Mouse (Mus musculus): ENCODE data around the gene Gna14. TPM values are rescaled to one million over a fixed set of nuclear protein-coding genes. Genes with fewer than 3 reads are reported as not detected.

Gene Gna14
- polyA plus RNA-seq, 1 experiment from 2014 or later = 1.3 TPM

DNA sequence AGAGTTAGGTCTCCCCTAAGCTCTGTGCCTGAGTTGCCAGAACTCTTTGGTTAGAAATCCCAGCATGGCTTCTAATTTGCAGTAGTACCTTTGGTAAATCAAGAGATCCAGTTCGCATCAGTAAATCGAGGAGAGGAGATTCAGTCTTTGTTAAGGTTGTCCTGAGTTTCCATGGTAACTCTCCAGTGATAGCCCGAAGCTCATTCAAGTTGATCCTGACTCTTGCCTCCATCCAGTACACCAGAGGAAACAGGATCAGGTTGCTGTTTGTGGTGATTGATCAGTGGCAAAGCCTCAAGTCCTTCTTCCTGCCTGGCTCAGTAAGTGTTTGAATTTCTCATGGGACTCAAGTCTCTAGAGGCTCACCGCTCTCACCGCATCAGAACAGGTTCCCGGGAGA lies 24.7 kb downstream of the Gna14 start:
- Histone ChIP-seq H3K9me3 (no peaks in the 10 kb centered on the region), H3K4me3 (no peak overlapping the region), H3K36me3 (no peaks in the 10 kb centered on the region), H3K27ac (replicated peaks) (no peak overlapping the region), H3K27me3 (no peaks in the 10 kb centered on the region), H3K9ac (replicated peaks) (no peak overlapping the region), H3K4me2 (replicated peaks) (no peak overlapping the region), H3K4me1 (no peaks in the 10 kb centered on the region)
- ATAC-seq (replicated peaks) = no peak
- WGBS = 51% methylated on average over 6 of the region's 6 CpGs

DNA sequence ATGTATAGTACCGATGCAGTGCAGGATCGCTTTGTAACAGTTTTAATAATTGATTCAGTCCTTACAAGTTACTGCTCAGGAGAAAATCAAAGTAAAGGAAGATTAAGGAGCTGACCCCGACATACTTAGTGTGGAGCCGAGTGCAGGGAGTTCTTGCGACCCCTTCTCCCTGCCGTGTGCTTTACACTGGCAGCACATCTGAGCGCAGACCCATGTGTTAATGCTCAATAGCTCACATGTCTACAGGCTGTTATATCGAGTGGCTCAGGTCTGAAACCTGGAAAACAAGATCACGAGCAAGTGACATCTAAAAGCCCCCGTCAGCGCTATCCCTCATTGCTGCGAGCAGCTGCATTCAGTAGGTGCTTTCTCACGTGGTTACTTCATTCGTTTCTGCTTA lies 25.3 kb downstream of the Gna14 start:
- H3K4me1 ChIP-seq = no peaks in the 10 kb centered on the region
- H3K27me3 ChIP-seq = no peaks in the 10 kb centered on the region
- no peak for ATAC-seq (replicated peaks)
- no peak overlapping the region for H3K27ac ChIP-seq (replicated peaks)
- no peaks in the 10 kb centered on the region for H3K9me3 ChIP-seq
- H3K9ac ChIP-seq (replicated peaks) = no peak overlapping the region
- WGBS = 88% methylated on average over 14 of the region's 14 CpGs
- no peak overlapping the region for H3K4me3 ChIP-seq
- H3K36me3 ChIP-seq = no peaks in the 10 kb centered on the region
- H3K4me2 ChIP-seq (replicated peaks) = no peak overlapping the region

DNA sequence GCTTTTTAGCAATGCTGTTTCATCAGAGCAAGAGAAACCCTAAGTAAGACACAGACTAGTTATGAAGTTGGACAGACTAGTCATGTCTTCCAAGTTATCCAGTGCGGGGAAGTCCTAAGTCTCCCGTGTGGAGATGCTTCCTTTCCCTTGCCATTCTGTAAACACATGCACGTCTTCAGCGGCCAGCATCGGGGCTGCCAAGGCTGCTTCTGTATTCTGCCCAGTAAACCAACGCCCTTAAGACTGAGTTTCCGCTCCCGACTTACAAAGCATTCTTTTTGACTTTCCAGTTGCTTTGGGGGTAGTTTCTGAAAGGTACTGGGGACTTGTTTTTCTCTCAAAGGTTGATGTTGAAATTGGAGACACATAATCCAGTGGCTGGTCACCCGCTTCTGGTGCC lies 26.9 kb downstream of the Gna14 start:
- 88% methylated on average over 9 of the region's 9 CpGs for WGBS
- no peak overlapping the region for H3K9ac ChIP-seq (replicated peaks)
- no peaks in the 10 kb centered on the region for H3K4me1 ChIP-seq
- no peak overlapping the region for H3K27ac ChIP-seq (replicated peaks)
- H3K27me3 ChIP-seq = no peaks in the 10 kb centered on the region
- H3K4me3 ChIP-seq = no peak overlapping the region
- no peak overlapping the region for H3K4me2 ChIP-seq (replicated peaks)
- no peaks in the 10 kb centered on the region for H3K9me3 ChIP-seq
- no peaks in the 10 kb centered on the region for H3K36me3 ChIP-seq
- no peak for ATAC-seq (replicated peaks)

DNA sequence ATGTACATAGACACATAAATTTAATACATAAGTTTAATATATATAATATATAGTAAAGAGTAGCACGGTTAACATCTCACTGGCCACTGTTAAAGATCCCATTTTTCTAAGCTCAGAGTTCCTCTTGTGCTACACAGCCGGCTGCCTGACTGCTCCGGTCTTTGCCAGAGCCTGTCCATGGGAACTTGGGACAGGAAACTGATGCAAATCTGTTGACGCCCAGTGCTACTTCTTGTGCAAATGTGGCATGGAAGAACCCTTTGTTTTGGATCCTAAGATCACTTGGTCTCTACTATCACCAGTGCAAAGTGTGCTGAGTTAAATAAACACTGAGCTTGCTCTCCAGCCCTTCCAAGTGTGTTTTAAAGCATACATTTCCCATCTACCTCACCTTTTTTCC lies 29.2 kb downstream of the Gna14 start:
- Histone ChIP-seq H3K27ac (replicated peaks) (no peak overlapping the region), H3K4me3 (no peak overlapping the region), H3K9me3 (no peaks in the 10 kb centered on the region), H3K27me3 (no peaks in the 10 kb centered on the region), H3K4me2 (replicated peaks) (no peak overlapping the region), H3K4me1 (no peaks in the 10 kb centered on the region), H3K9ac (replicated peaks) (no peak overlapping the region), H3K36me3 (no peaks in the 10 kb centered on the region)
- 77% methylated on average over 4 of the region's 4 CpGs for WGBS
- ATAC-seq (replicated peaks) = no peak

DNA sequence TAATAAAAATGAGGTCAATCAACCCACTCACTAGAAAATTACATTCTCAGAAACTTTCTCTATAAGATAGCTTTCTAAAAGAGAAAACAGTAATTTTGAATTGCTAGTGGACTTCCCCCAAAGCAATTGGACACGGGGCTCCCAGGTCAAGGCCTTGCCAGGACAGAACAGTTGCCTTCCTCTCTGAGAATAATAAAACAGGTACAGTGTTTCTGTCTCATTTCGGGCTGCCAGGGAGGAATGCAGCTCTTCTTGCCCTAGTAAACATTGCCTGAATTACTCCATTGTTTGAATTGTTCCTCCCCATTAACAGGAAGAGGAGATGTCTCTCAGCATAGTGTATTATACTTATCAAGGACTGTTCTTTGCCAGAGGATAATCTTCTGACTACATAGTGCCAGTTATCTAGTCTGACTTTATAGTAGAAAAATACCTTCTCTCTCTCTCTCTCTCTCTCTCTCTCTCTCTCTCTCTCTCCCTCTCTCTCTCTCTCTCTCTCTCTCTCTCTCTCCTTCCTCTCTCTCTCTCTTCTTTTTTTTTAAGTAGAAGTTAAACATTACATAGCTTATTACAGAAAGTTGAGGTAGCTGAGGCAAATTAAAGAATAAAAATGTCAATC lies 33.3 kb downstream of the Gna14 start:
- Histone ChIP-seq H3K4me2 (replicated peaks) (no peak overlapping the region), H3K27ac (replicated peaks) (no peak overlapping the region), H3K4me3 (no peak overlapping the region), H3K4me1 (no peaks in the 10 kb centered on the region), H3K36me3 (no peaks in the 10 kb centered on the region), H3K27me3 (no peaks in the 10 kb centered on the region), H3K9ac (replicated peaks) (no peak overlapping the region), H3K9me3 (0 out of 2 replicates have a peak, but pooled peaks cover 5% of the 10 kb centered on the region)
- 61% methylated on average over 2 of the region's 2 CpGs for WGBS
- ATAC-seq (replicated peaks) = no peak

DNA sequence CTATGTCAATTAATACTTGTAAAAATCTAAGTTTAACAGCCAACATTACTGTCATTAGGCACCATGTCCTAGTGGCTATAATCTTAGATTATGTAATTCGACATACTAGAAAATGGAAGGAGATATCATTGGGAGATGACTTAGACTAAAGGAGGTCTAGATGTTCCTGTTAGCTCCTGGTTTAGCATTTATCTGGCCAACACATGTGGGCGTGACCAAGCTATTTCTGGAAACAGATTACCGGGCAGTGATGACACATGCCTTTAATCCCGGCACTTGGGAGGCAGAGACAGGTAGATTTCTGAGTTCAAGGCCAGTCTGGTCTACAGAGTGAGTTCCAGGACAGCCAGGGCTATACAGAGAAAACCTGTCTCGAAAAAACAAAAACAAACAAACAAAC lies 37.1 kb downstream of the Gna14 start:
- no peak overlapping the region for H3K9ac ChIP-seq (replicated peaks)
- no peaks in the 10 kb centered on the region for H3K4me1 ChIP-seq
- H3K27ac ChIP-seq (replicated peaks) = no peak overlapping the region
- H3K9me3 ChIP-seq = 0 out of 2 replicates have a peak, but pooled peaks cover 5% of the 10 kb centered on the region
- WGBS = 88% methylated on average over 5 of the region's 5 CpGs
- no peaks in the 10 kb centered on the region for H3K36me3 ChIP-seq
- no peaks in the 10 kb centered on the region for H3K27me3 ChIP-seq
- ATAC-seq (replicated peaks) = no peak
- H3K4me2 ChIP-seq (replicated peaks) = no peak overlapping the region
- H3K4me3 ChIP-seq = no peak overlapping the region

DNA sequence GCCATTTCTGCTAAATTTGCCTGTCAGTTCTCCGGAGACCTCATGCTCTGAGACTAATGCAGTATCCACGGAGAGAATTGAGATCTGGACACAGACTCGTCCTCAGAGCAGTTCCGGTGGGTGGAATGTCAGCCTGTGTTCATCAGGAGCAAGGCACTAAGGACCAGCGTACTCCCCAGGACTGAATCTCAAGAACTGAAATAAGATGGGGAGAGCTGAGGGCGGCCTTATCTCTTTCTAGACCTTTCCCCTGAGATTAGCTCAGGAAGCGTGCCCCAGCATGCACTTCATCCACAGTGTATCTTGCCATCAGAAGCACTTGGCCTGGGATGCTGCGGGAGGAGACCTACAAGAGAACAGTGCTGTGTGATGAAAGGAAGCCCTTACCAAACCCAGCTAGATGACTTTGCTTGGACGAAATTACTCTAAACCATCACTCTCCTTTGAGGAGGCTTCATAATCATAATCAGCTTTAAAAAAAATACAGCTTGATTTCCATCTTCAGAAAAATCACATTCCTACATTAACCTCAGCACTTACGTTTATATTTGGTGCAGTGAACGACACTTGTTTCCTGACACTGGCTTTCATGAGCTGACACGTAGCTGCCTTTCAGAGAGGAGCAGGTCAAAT lies 41.9 kb downstream of the Gna14 start:
- WGBS = 88% methylated on average over 12 of the region's 12 CpGs

DNA sequence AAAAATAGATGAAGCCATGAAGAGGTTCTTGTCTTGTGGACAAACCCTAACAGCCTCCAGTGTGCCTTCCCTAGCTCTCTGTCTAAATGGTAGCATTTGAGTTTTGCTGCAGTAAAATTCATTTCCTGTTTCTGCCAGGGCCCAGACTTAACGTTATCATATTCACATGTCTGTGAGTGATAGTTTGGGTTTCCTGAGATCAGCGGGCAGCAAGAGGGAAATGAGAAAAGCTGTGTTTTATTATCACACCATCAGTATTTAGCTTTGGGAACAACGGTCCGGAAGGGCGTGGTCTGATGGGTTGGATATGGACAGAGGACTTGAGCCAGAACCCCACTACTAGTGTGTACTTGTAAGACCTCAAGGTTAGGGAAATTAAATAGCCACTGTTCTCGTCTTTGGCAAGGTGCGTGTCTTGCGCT lies 42.6 kb downstream of the Gna14 start:
- WGBS = 91% methylated on average over 8 of the region's 8 CpGs
- Histone ChIP-seq H3K27me3 (no peaks in the 10 kb centered on the region), H3K27ac (replicated peaks) (no peak overlapping the region), H3K4me2 (replicated peaks) (no peak overlapping the region), H3K4me1 (no peaks in the 10 kb centered on the region), H3K36me3 (no peaks in the 10 kb centered on the region), H3K4me3 (no peak overlapping the region), H3K9ac (replicated peaks) (no peak overlapping the region), H3K9me3 (0 out of 2 replicates have a peak, but pooled peaks cover 5% of the 10 kb centered on the region)
- ATAC-seq (replicated peaks) = no peak

More for the DNA sequence above, 41.9 kb downstream of the Gna14 start:
- Histone ChIP-seq H3K4me1 (no peaks in the 10 kb centered on the region), H3K27ac (replicated peaks) (no peak overlapping the region), H3K27me3 (no peaks in the 10 kb centered on the region), H3K9me3 (0 out of 2 replicates have a peak, but pooled peaks cover 5% of the 10 kb centered on the region), H3K4me3 (no peak overlapping the region), H3K36me3 (no peaks in the 10 kb centered on the region), H3K9ac (replicated peaks) (no peak overlapping the region), H3K4me2 (replicated peaks) (no peak overlapping the region)
- no peak for ATAC-seq (replicated peaks)

DNA sequence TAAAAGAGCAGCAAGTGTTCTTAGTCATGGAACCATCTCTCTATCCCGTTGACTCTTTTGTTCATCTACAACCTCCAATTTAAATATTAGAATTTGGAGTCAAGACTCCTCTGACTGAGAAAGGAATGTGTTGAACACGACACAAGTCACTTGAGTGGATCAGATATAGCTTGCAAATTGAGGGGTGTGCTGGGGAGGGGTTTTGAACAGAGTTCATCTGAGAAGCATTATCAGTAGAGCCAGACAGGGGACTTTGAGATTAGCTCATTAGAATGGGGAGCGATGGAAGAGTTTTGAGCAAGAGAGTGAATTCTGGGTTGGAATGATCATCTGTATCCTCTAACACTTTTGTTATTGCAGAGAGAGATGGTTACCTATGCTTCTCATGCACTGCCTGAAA lies 46.5 kb downstream of the Gna14 start:
- H3K27ac ChIP-seq (replicated peaks) = no peak overlapping the region
- 88% methylated on average over 3 of the region's 3 CpGs for whole genome bisulfite sequencing
- H3K9ac ChIP-seq (replicated peaks) = no peak overlapping the region
- no peaks in the 10 kb centered on the region for H3K27me3 ChIP-seq
- H3K4me2 ChIP-seq (replicated peaks) = no peak overlapping the region
- H3K9me3 ChIP-seq = no peaks in the 10 kb centered on the region
- H3K4me1 ChIP-seq = no peaks in the 10 kb centered on the region
- ATAC-seq (replicated peaks) = no peak
- no peaks in the 10 kb centered on the region for H3K36me3 ChIP-seq
- H3K4me3 ChIP-seq = no peak overlapping the region

DNA sequence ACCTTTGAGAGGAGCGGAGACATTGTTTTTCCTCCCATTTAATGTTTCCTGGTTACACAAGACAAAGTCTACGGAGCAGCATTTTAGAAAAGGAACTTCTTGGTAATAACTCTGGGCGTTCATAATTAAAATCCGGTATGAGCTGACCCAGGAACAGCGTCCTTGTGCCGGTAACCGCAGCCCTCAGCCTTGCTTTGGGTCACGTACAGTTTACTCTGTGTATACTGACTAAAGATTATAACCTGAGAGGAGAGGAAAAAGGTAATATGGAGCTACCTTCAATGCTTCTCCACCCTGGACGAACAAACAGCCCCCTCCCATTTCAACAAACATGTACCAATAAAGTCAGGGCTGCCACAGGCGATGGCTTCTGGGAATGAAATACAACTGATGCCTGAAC lies 48.7 kb downstream of the Gna14 start:
- Histone ChIP-seq H3K9me3 (no peaks in the 10 kb centered on the region), H3K4me3 (no peak overlapping the region), H3K36me3 (no peaks in the 10 kb centered on the region), H3K9ac (replicated peaks) (no peak overlapping the region), H3K27me3 (no peaks in the 10 kb centered on the region), H3K4me1 (no peaks in the 10 kb centered on the region), H3K4me2 (replicated peaks) (no peak overlapping the region), H3K27ac (replicated peaks) (no peak overlapping the region)
- no peak for ATAC-seq (replicated peaks)
- 92% methylated on average over 10 of the region's 10 CpGs for WGBS

DNA sequence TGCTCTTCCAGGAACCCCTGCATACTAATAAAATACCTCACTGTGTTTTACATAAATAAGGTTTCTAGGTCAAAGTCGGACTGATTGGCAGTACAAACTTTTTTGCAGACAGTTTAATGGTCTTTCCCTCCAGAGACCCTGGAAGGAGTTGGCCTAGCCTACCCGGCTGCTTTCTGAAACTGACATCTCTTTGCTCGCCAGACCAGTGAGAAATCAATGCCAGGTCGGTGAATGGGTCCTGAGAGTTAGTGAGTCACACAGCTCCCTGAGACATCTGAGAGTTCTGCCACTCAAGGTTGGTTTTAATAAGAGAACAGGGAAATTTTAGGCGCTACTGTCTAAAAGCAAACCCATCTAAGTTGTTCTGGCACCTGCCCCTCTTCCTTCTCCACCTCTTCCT lies 49.1 kb downstream of the Gna14 start:
- Histone ChIP-seq H3K36me3 (no peaks in the 10 kb centered on the region), H3K27me3 (no peaks in the 10 kb centered on the region), H3K9me3 (no peaks in the 10 kb centered on the region), H3K27ac (replicated peaks) (no peak overlapping the region), H3K4me2 (replicated peaks) (no peak overlapping the region), H3K9ac (replicated peaks) (no peak overlapping the region), H3K4me3 (no peak overlapping the region), H3K4me1 (no peaks in the 10 kb centered on the region)
- WGBS = 66% methylated on average over 5 of the region's 5 CpGs
- no peak for ATAC-seq (replicated peaks)

DNA sequence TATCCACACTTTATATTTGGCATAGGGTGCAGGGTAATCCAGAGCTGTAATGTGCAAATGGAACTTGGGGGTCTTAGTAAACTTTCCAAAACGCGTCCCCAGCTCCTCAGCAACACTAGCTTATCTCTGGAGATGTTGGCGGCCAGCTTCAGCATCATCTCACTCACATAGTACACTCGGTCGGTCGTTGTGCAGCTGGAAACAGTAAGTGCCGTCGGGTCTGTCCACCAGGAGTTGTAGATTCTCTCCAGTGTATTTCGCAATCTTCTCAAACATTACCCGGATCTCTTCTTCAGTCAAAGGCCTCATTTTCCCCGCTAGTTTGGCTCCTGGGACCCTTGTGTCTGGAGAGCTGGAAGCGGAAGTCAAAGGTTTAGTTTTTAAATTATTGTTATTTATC lies 55.2 kb downstream of the Gna14 start:
- 72% methylated on average over 12 of the region's 12 CpGs for WGBS
- Histone ChIP-seq H3K27me3 (no peaks in the 10 kb centered on the region), H3K9me3 (no peaks in the 10 kb centered on the region), H3K4me1 (0 out of 2 replicates have a peak, but pooled peaks cover 6% of the 10 kb centered on the region), H3K4me3 (no peak overlapping the region), H3K27ac (replicated peaks) (no peak overlapping the region), H3K9ac (replicated peaks) (no peak overlapping the region), H3K4me2 (replicated peaks) (no peak overlapping the region), H3K36me3 (no peaks in the 10 kb centered on the region)
- ATAC-seq (replicated peaks) = no peak

DNA sequence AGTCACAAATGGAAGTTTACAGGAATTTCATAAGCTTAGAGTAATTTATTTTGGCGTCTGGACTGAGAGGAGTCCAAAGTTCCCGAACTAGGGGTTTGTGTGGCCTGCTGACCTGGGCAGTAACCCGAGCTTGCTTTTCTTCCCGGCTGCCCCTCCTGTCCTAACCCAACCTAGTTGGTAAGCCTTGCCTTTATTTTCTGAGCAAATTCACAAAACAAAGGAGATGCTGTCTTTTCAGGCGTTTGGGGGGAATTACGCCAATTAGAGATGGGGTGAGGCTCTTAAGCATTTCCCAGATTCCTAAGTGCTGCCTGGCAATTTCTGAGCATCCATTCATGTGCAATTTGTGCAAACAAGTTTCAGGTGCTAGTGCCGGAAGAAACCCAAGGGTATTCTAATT lies 55.9 kb downstream of the Gna14 start:
- H3K9me3 ChIP-seq = no peaks in the 10 kb centered on the region
- H3K27me3 ChIP-seq = no peaks in the 10 kb centered on the region
- H3K4me2 ChIP-seq (replicated peaks) = no peak overlapping the region
- no peak overlapping the region for H3K9ac ChIP-seq (replicated peaks)
- 0 out of 2 replicates have a peak, but pooled peaks cover 6% of the 10 kb centered on the region for H3K4me1 ChIP-seq
- H3K36me3 ChIP-seq = no peaks in the 10 kb centered on the region
- H3K4me3 ChIP-seq = no peak overlapping the region
- no peak overlapping the region for H3K27ac ChIP-seq (replicated peaks)
- no peak for ATAC-seq (replicated peaks)
- 9% methylated on average over 7 of the region's 7 CpGs for WGBS
